1 mouse cellular context compared by ENCODE assay signal in the genomic region with DNA sequence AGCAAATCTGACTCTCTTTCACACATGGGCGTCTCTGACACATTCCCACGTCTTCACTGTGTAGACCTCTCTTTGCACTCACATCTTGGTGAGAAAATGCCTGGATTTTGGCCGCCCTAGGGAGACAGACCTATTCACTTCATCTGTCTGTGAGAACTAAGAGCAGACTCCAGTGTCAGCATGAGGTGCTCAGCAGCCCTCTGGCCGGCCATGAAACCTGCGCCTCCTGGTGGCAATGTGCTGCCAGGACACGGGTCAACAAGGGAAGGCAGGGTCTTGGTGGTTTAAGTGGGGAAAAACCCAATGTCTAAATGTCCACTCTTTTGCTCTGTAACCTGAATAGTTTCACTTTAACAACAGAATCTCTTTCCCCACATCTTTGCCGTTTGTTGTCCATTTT.
A peak's percentile ranks its signal among the peaks of the same experiment; 100 is the strongest.
TF ChIP-seq lines count a peak whose summit lies in the region.

No protein-coding gene starts in this region.

TF ChIP-seq in CH12.LX, 34 proteins besides CTCF, POLR2A, EP300 and RAD21 (continued from another document):
- peak; percentile 92 for TF ChIP-seq SMC3 (IDR thresholded peaks at IDR 0.05; ENCODE audit: low read depth, low read length)
- no peak for TF ChIP-seq MXI1 (IDR thresholded peaks at IDR 0.05; ENCODE audit: low read depth, low read length)
- no peak for TF ChIP-seq RCOR1 (conservative IDR thresholded peaks at IDR 0.05; ENCODE audit: low read depth, low read length)
- TF ChIP-seq CHD1 (IDR thresholded peaks at IDR 0.05; ENCODE audit: low read depth, low read length): no peak
- 0 out of 2 replicates have a peak, but pooled peaks have one; percentile 40 for TF ChIP-seq MYC (IDR thresholded peaks at IDR 0.05; ENCODE audit: low read depth, low read length)
- peak; percentile 37; the same call in 1 of the 2 replicates for TF ChIP-seq NELFE (IDR thresholded peaks at IDR 0.05; ENCODE audit: low read depth, low read length)
- TF ChIP-seq USF1 (IDR thresholded peaks at IDR 0.05; ENCODE audit: low read depth, low read length): no peak
